Comparison of ENCODE assay signal across 8 mouse cellular contexts in the genomic region with DNA sequence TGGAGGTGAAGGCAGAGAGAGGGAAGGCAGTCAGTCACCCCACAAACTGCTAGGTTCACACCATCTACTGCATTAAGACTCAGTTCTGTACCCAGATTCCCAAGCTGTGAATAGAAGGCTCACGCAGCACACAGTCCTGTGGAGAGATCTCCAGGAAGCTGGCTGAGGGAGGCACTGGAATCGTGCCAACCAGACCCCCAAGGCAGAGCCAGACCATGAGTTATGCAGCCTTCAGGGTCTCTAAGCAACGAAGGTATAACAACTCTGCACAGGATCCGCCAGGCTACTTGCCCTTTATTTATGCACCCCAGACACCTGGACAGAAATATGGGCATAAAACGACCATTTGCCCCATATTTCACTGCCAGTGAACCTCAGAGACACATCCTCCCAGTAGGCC.
A peak's percentile ranks its signal among the peaks of the same experiment; 100 is the strongest.
DNase-seq lines count a peak whose midpoint lies in the region; ATAC-seq and TF ChIP-seq lines count a peak whose summit lies in the region.

No protein-coding gene starts in this region.

- no peak for ATAC-seq in heart, embryonic 14.5 days (ENCODE audit: insufficient number of reproducible peaks, insufficient read depth, low FRiP score, low read depth)
- ATAC-seq in lung, embryonic 16.5 days (ENCODE audit: low read depth), result no peak
- peak; percentile 62 for ATAC-seq in hindbrain, embryonic 16.5 days
- ATAC-seq in neural tube, embryonic 13.5 days (ENCODE audit: low read depth), result peak; percentile 73

- no peaks in the 10 kb centered on the region for H3K27me3 ChIP-seq in heart, embryonic 14.5 days (ENCODE audit: control insufficient read depth, insufficient read depth, low read length)
- H3K27me3 ChIP-seq in lung, embryonic 16.5 days (ENCODE audit: control insufficient read depth, insufficient read depth, low read depth, low read length), result no peaks in the 10 kb centered on the region
- H3K27me3 ChIP-seq in hindbrain, embryonic 16.5 days (replicated peaks; ENCODE audit: control insufficient read depth, insufficient read depth, low read length), result no peaks in the 10 kb centered on the region
- no peaks in the 10 kb centered on the region for H3K27me3 ChIP-seq in neural tube, embryonic 13.5 days

- no peak for TF ChIP-seq CTCF in lung, adult 2 months (IDR thresholded peaks at IDR 0.05; ENCODE audit: insufficient read depth, low read length)

- H3K4me1 ChIP-seq in heart, embryonic 14.5 days (ENCODE audit: control insufficient read depth in 2 of 2, insufficient read depth in 2 of 2, low read length in 2 of 2), result peaks cover 22 to 56% of the 10 kb centered on the region in 2 experiments
- peaks cover 24% of the 10 kb centered on the region for H3K4me1 ChIP-seq in lung, embryonic 16.5 days (replicated peaks; ENCODE audit: control insufficient read depth, insufficient read depth, low read length)
- peaks cover 3% of the 10 kb centered on the region for H3K4me1 ChIP-seq in lung, adult 2 months (ENCODE audit: control insufficient read depth, insufficient read depth, low read length)
- peaks cover 64% of the 10 kb centered on the region for H3K4me1 ChIP-seq in hindbrain, embryonic 16.5 days (ENCODE audit: control insufficient read depth, insufficient read depth, low read depth, low read length)
- H3K4me1 ChIP-seq in neural tube, embryonic 13.5 days (replicated peaks), result peaks cover 92% of the 10 kb centered on the region

- peaks cover 23% of the 10 kb centered on the region; the same call in 1 of the 2 replicates for H3K36me3 ChIP-seq in heart, embryonic 14.5 days (ENCODE audit: control insufficient read depth, insufficient read depth, low read length)
- H3K36me3 ChIP-seq in lung, embryonic 16.5 days (ENCODE audit: control insufficient read depth, insufficient read depth, low read length), result no peaks in the 10 kb centered on the region
- H3K36me3 ChIP-seq in hindbrain, embryonic 16.5 days (ENCODE audit: control insufficient read depth, insufficient read depth, low read length), result no peaks in the 10 kb centered on the region
- 0 out of 2 replicates have a peak, but pooled peaks cover 10% of the 10 kb centered on the region for H3K36me3 ChIP-seq in neural tube, embryonic 13.5 days

- no peak overlapping the region; a peak in 1 of 4 replicates for H3K27ac ChIP-seq in heart, embryonic 14.5 days (replicated peaks in 1 of 2; ENCODE audit: control insufficient read depth in 1 of 2, insufficient read depth in 1 of 2, low read depth in 2 of 2, low read length in 2 of 2)
- H3K27ac ChIP-seq in lung, embryonic 16.5 days (ENCODE audit: low read length), result 0 out of 2 replicates have a peak overlapping the region, but pooled peaks have one; percentile 18
- H3K27ac ChIP-seq in hindbrain, embryonic 16.5 days (ENCODE audit: low read depth, low read length), result peak overlapping the region; percentile 46
- H3K27ac ChIP-seq in neural tube, embryonic 13.5 days (replicated peaks), result peak overlapping the region; percentile 76

- TF ChIP-seq POLR2A in lung, adult 2 months (IDR thresholded peaks at IDR 0.05; ENCODE audit: borderline replicate concordance, extremely low read depth, low read depth, low read length), result no peak

- H3K9me3 ChIP-seq in heart, embryonic 14.5 days (ENCODE audit: control insufficient read depth, low read length), result no peaks in the 10 kb centered on the region
- no peaks in the 10 kb centered on the region for H3K9me3 ChIP-seq in lung, embryonic 16.5 days (ENCODE audit: control insufficient read depth, low read length)
- no peaks in the 10 kb centered on the region for H3K9me3 ChIP-seq in hindbrain, embryonic 16.5 days (ENCODE audit: control insufficient read depth, low read length)
- no peaks in the 10 kb centered on the region for H3K9me3 ChIP-seq in neural tube, embryonic 13.5 days

- no peak for DNase-seq in heart, adult 8-10 months (ENCODE audit: low spot score)
- DNase-seq in lung, adult 2 months, result no peak
- DNase-seq in ovary, adult 18-20 months (ENCODE audit: low spot score), result no peak
- no peak for DNase-seq in urinary bladder, postnatal 36 days (ENCODE audit: low spot score in 2 of 2)

- H3K4me2 ChIP-seq in heart, embryonic 14.5 days (ENCODE audit: low read length), result no peak overlapping the region
- H3K4me2 ChIP-seq in lung, embryonic 16.5 days (ENCODE audit: low read depth, low read length), result no peak overlapping the region
- H3K4me2 ChIP-seq in hindbrain, embryonic 16.5 days (ENCODE audit: low read length), result peak overlapping the region; percentile 6; the same call in 1 of the 2 replicates
- H3K4me2 ChIP-seq in neural tube, embryonic 13.5 days, result no peak overlapping the region

- H3K9ac ChIP-seq in heart, embryonic 14.5 days (ENCODE audit: low read length), result 0 out of 2 replicates have a peak overlapping the region, but pooled peaks have one; percentile 7
- H3K9ac ChIP-seq in lung, embryonic 16.5 days (ENCODE audit: low read length), result no peak overlapping the region; the same call in 1 of the 2 replicates
- no peak overlapping the region for H3K9ac ChIP-seq in hindbrain, embryonic 16.5 days (ENCODE audit: low read depth, low read length)
- peak overlapping the region; percentile 50; the same call in 1 of the 2 replicates for H3K9ac ChIP-seq in neural tube, embryonic 13.5 days

- no peak overlapping the region for H3K4me3 ChIP-seq in heart, embryonic 14.5 days (ENCODE audit: control insufficient read depth in 1 of 2, insufficient read depth in 1 of 2, low read depth in 1 of 2, low read length in 2 of 2)
- no peak overlapping the region for H3K4me3 ChIP-seq in lung, embryonic 16.5 days (ENCODE audit: low read length)
- H3K4me3 ChIP-seq in lung, adult 2 months (replicated peaks; ENCODE audit: extremely low read depth, low read depth, low read length), result no peak overlapping the region
- no peak overlapping the region for H3K4me3 ChIP-seq in hindbrain, embryonic 16.5 days (ENCODE audit: low read length)
- H3K4me3 ChIP-seq in neural tube, embryonic 13.5 days, result no peak overlapping the region

- 19% methylated on average over 5 of the region's 5 CpGs for WGBS in heart, embryonic 14.5 days
- WGBS in lung, embryonic 16.5 days, result 33% methylated on average over 5 of the region's 5 CpGs
- 52% methylated on average over 5 of the region's 5 CpGs for WGBS in lung, adult 2 months
- 31% methylated on average over 5 of the region's 5 CpGs for WGBS in hindbrain, embryonic 16.5 days
- WGBS in neural tube, embryonic 13.5 days, result 22% methylated on average over 5 of the region's 5 CpGs

Comparison
In these comparisons a context has a peak if more than half of its experiments do, and no peak if none do; other contexts are left out.
1. ATAC-seq: peak in hindbrain, embryonic 16.5 days (single experiment) and neural tube, embryonic 13.5 days (single experiment); none in heart, embryonic 14.5 days (single experiment) and lung, embryonic 16.5 days (single experiment).
2. H3K27ac ChIP-seq: peak in lung, embryonic 16.5 days (single experiment), hindbrain, embryonic 16.5 days (single experiment) and neural tube, embryonic 13.5 days (single experiment); none in heart, embryonic 14.5 days (0 of 2).
3. H3K9ac ChIP-seq: peak in heart, embryonic 14.5 days (single experiment) and neural tube, embryonic 13.5 days (single experiment); none in lung, embryonic 16.5 days (single experiment) and hindbrain, embryonic 16.5 days (single experiment).